Mouse (Mus musculus) neutrophil, adult 5-6 weeks (primary cell): ENCODE data around the gene Ppp1r7. TPM values are rescaled to one million over a fixed set of nuclear protein-coding genes. Genes with fewer than 3 reads are reported as not detected.
"Not testable (repeated sequence)": the region's sequence is repeated elsewhere in the genome, so short reads cannot be mapped to it uniquely, and the experiment has no call there.

Source experiments
- ATAC-seq: fragments of 151-379, 151-347 bp; 2 replicates; pipeline ENCODE4 v1.8.0; 2017; ENCODE audit warnings: mild to moderate bottlenecking, moderate TSS enrichment; ENCODE audit not compliant: insufficient number of reproducible peaks, poor library complexity, low FRiP score, severe bottlenecking; ENCODE audit errors: extremely low read depth
- total RNA-seq: library from RNA; stranded (forward); fragments of 200-1000 nt; gene quantifications from 2 replicates; pipeline ENCODE4 v1.2.3, GENCODE M21; 2017

Gene Ppp1r7
- total RNA-seq, result 19.1 and 23.9 TPM in 2 replicates

DNA sequence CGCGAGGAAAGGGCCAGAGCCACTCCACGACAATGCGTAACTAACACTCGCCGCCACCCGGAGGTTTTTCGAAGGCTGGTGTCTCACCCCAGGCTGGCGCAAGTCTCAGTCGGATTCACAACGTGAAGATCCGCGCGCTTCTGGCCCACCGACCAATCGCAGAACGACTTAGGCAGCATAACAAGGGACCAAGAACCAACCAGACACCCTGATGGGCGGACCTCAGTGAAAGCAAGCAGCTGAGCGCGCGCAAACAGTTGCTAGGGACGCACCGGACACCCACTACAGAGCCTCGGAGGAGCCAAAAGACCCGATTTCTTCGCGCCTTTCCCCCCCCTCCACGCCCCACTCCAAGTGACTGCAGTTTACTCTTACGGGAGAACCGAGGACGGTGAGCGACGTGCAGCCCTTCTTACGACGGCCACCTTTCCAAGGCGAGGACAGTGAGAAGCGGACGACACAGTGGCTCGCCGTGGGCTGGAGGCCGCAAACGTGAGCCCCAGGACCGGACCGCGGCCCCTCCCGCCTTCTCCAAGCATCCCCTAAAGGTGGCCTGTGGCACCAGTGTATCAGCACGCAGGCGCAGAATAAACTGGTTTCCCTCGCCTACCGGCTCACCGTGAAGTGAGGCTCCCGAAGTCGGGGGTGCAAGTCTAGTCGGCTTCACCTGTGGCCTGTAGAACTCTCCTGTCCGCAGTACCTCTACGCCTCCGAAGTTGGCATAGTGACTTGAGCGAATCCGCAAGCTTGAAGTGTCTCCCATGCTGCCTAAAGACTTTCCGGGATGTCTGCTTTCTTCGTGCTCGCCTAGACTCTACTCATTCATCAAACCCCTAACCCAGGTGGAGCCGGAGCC is at the start of gene Ppp1r7, which contains the start of gene Pask:
TSS of gene Ppp1r7 (plus strand) at position 207 of the 856 bp plus-strand sequence.
TSS of gene Pask (minus strand) at position 835 of the 856 bp plus-strand sequence.
- peak; percentile 95 for ATAC-seq

DNA sequence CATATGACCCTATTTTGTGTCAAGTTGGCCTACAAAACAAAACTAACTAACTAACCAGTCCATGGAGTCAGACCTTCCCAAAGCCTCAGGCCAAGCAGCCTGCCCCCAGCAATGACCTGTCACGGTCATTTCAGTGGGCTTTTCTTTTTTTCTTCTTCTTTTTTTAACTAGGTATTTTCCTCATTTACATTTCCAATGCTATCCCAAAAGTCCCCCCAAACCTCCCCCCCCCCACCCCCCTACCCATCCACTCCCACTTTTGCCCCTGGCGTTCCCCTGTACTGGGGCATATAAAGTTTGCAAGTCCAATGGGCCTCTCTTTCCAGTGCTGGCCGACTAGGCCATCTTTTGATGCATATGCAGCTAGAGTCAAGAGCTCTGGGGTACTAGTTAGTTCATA is 48.2 kb upstream of the Ppp1r7 start:
- ATAC-seq, result not testable (repeated sequence)

DNA sequence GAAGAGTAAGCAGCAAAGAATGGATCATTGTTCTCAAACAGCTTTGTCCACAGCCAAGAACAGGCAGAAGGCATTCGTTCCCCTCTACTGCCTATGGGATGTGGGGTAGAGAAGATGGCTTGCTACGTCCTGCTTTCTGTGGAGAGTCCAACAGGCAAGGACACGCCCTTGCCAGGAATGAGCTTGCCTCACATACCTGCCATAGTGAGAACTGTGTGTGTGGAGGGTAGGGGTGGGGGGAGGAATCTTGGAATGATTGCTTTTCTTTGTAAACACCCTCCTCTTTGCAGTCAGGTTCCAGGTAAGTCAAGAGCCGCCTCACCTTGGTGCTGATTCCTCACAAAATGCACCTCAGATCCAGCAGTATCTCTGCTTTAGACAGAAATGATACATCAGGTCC is 42.9 kb upstream of the Ppp1r7 start:
- no peak for ATAC-seq

DNA sequence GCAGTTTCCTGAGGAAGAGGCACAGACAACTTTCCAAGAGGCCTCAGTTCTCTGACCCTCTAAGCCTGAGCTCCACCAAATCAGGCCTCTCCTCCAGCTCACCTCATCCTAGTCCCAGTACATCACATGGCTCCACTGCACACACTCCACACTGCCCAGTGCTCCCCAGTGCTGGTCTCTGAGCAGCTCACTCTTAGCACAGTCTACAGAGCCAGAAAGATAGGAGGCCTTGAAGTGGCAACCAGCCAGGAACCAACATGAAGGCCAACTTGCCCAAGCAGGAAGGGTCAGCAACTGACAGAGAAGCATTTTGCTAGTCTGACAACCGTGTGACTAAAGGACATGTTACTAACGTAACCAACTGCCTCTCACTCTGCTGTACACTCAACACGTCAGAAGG is 42.1 kb upstream of the Ppp1r7 start:
- ATAC-seq, result no peak

DNA sequence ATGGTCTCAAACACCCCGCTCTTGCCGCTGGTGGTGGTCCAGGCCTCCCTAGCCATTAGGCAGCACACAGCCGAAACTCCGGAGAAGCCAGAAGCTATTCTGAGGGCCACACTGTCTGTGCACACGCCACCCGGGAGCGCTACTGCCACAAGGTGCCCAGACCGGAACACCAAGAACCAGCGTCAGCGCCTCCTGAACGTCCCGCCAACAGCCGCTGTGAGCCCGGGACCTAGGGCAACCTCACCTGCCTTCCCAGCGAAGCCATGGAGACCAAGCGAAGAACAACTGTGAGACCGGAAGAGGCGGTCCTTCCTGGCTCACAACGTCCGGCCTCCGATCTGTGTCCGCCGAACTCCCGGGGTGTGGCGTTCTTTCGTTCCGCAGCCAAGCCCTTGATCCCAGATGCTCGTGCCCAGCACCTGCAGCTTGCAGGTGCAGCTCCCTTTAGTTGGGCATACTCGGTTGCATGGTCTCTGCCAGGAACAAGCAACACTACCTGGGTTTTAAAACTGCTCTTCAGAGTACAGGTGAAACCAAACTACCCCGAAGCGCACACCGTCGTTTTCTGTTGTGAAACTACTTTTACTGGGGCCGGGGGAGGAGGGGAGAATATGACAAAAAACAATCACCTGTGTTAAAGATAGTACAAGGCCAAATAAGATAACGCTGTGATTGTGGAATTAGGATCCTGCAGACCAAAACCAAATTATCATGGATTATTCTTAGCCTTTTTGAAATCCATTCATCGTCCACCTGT is 36.9 kb upstream of the Ppp1r7 start, which contains the start of gene Mterf4:
TSS of gene Mterf4 (minus strand) at position 335 of the 757 bp plus-strand sequence.
- peak; percentile 94 for ATAC-seq

DNA sequence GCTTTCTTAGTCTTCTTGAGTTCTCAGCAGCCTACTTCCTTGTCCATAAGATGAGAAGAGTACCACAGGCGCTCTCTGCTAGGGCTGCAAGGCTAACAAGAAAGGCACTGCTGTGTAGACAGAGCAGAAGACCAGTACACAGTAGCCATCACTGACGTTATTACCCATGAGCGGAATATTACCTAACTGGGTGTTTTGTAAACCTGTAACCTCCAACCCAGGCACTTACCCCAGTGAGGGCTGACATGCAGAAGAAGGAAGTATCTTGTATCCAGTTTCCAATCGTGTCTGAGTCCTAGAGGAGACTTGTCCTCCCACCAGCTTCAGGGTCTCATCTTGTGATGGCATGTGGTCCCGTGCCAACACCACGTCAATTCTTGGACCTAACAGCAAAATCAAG is 18.7 kb upstream of the Ppp1r7 start:
- no peak for ATAC-seq

DNA sequence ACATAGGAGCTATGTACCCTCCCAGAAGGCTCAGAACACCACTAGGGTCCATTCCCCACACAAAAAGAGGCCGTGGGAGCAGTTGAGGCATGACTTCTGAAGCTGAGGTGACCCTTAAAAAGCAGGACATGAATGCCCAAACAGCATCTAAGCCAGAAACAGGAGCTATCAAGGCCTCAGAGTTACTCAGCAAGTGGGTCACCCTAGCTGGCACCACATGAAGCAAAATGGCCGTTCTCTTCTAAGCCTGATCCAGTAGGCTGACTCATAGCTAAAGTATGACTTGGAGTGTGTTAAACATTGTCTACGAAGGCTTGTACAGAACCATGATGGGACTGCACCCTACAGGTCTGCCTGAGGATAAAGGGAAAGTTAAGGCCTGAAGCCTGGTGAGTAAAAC is 16.2 kb upstream of the Ppp1r7 start:
- no peak for ATAC-seq

DNA sequence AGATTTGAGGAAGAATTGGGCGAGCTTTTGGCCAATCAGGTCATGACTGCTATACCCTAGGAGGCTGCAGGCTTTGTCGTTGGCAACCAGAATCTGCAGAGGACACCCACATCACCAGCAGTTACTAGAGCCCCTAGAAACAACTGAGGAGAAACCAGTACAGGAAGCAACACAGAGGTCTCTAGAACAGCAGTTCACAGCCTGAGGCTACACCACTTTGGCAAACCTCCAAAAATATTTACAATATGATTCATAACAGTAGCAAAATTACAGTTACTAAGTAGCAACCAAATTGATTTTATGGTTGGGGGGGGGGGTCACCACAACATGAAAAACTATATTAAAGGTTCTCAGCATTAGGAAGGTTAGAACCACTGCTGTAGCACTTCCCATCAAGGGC is 8.0 kb upstream of the Ppp1r7 start:
- no peak for ATAC-seq

DNA sequence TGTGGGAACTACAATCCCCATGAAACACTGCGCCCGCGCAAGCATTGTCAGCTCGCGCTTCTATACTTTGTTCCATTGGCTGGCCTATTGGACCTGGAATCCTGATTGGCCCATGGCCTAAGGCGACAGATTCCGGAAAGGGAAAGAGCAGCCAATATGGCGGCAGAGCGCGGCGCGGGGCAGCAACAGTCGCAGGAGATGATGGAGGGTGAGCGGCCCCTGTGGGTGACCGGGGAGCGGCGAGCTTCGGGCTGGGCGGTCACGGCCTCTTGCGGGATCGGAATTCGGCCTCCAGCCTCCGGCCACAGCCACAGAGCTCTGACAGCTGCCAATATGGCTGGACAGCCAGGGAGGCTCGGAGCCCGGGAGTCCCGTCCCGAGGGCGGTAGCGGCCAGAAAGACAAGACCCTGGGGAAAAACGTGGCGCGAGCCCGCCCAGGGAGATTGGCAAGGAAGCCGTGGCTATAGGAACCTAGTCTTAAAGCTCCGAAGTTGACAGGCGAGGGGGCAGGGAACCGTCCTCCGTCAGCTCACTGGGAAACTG is 922 bp downstream of the Ppp1r7 start:
- peak; percentile 93 for ATAC-seq

DNA sequence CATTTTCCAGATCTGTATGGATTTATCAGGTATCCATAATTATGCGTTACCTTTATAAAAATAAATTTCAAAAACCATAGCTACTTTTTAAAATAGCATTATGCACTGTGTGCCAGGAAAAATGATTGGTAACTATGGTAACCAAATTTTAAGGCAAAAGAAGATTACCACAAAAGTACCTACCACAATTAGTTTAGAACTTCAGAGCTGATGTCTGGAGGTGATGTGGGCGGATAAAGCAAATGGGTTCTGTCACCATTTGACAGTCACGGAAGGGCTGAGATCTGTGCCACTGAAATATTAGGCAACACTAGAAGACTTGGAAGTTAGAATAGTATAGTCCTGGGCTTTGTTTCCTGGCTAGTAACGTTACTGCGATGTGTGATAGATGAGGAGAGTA is 4.5 kb downstream of the Ppp1r7 start:
- no peak for ATAC-seq

DNA sequence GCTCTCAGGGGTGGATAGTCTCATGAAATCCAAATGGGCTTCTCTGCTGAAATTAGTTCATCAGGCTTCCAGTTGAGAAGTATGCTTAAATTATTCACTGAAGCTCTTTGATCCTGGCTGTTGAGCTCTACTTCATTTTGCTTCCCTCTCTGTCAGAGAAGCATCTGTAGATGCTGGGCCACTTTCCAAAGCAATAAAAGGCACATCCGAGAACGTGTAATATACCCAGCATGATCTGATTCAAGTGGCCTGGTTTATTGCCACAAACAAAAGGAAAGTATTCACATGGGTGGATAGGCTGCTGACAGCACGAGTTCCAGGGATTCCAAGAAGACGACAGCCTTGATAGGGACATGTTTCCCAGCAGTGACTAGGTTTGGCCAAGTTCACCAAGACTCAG is 7.0 kb downstream of the Ppp1r7 start:
- ATAC-seq, result no peak

DNA sequence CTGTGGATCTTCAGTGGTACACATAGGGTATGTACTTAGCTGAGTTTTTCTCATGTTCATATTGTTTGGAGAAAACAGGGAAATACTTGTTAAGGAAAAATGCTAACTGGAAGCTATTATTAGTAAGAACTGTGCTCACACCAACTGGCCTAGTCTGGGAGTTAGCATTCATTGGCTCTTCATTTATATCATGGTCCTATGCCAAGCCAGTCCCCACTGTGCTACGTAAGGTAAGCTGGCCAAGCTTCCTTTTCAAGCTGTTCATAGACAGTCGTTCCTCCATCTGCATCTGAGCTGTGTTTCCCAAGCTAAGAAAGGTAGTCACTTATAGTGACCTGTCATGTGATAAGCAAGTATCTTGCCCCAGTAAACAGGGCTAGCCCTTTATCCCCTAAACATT is 10.1 kb downstream of the Ppp1r7 start:
- no peak for ATAC-seq

DNA sequence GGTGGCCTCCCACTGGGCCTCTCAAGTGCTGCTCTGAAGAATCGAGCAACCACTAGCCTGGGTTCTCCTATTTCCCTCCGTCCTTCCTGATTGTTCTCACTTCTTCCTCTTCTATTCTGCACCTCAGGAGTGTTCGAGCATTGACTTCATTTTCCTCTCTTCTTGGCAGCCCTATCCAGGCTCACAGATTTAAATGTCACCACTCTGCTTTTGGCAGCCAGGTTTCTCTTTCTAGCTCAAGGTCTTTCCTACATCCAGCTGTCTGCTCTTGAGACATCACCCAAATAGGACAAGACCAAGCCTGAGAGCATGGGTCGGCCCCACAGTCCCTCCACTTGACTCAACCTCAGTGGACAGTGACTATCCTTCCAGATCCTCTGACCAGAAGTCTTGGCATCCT is 20.0 kb downstream of the Ppp1r7 start:
- ATAC-seq, result no peak

DNA sequence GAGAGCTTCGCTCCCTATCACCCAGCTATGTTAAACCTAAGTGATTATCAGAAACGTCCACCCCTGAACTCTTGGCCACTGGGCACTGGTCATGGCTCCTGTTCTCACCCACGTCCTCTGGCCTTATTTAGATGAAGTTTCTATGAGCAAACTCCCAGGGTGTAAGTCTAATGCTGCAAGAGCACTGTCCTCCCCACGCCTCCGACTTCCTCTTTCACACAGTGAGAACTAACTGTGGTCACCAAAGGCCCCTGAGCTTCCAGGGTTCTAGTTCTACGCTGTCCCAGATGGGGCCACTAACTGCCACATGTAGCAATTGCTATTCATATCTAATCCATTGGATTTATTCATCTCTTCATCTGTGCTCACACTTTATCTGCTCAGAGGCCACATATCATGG is 23.0 kb downstream of the Ppp1r7 start:
- ATAC-seq, result no peak

DNA sequence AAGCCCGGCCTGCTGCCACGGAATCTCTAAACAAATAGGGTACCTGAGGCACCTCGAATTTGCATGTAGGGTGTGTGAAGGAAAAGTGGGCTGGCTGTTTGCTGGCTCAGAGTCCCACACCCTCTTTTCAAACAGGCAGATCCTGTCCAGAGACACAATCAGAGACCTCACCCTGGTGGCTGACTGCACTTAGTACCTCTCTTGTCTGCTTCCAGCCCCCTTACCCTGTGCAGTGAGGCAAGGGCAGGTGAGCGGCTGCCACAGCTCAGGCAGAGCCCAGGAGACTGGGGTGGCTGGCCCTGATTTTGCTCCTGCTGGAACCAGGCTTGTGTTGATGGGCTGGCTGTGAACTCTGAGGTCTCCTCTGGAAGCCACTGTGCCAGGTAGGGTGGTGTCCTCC is 31.0 kb downstream of the Ppp1r7 start, which contains the start of gene Ano7:
TSS of gene Ano7 (plus strand) at position 266 of the 400 bp plus-strand sequence.
- no peak for ATAC-seq

DNA sequence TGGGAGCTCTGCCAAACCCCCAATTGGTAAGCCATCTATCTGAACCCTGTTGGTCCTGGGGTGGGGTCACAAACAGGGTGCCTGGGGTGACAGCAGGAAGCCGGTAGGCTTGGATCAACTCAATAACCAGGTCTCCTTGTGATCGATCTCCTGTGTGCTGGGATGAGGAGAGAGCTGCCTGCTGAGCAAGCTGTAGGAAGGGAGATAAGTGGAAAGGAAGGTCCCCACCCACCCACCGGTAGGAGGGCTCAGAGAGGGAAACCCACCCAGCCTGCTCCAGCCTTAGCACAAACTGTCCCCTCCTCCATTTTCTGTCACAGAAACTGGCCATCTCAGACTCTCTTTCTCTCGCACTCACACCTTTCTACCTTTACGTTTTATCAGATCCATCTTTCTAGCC is 34.7 kb downstream of the Ppp1r7 start:
- ATAC-seq, result no peak

DNA sequence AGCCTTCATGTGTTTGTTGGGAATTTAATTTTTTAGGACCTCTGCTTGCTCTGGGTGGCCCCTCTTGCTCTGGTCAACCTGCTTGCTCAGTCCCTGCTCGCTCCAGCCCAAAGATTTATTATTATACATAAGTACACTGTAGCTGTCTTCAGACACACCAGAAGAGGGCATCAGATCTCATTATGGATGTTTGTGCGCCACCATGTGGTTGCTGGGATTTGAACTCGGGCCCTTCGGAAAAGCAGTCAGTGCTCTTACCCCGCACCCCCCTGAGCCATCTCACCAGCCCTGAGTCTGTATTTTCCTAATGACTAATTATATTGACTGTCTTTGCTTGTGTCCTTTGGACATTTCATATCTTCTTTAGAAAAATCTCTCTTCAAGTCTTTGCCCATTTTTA is 36.5 kb downstream of the Ppp1r7 start:
- no peak for ATAC-seq

DNA sequence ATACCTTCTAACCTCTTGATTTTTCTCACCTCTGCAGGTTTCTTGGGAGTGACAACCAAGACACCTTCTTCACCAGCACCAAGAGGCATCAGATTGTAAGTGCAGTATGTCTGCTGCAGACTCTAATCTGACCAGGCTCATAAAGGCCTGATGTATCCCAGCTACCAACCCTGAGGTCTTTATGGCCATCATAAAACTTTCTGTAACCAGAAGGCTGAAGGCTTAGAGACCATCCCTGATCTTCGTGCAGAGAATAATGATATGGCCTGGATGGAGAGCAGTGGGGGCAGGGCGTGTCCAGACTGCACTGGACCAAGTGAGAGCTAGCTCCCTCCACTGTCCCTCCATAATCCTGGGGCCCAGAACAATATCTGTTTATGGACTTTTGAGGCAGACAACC is 44.5 kb downstream of the Ppp1r7 start:
- ATAC-seq, result no peak

DNA sequence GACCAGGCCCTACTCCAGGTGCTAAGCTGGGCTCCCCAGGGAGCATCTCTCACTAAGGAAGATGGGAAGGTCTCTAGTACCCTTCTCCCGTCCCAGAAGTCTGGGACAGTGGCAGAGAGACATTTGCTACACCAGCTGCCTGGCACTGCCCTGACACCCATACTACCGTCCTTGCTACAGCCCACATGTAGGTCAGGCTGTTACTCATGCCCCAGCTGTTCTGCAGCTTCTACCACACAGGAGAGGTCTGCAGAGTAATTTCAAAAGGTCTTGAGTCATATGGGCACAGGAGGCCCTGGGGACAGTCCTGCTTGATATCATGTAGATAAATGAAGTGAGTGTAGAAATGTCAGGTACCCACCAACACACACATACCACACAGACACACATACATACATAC is 46.3 kb downstream of the Ppp1r7 start:
- no peak for ATAC-seq
